Mouse (Mus musculus) retina, embryonic 14.5 days (tissue): Measurements from ENCODE around the gene Nlgn1.
A peak's percentile ranks its signal among the peaks of the same experiment; 100 is the strongest.
"Not testable (repeated sequence)": the region's sequence is repeated elsewhere in the genome, so short reads cannot be mapped to it uniquely, and the experiment has no call there.

Source experiments
- DNase-seq: peaks from one replicate; pipeline ENCODE4 v3.0.0-alpha.2; 2015; ENCODE audit warnings: low spot score

Gene Nlgn1

DNA sequence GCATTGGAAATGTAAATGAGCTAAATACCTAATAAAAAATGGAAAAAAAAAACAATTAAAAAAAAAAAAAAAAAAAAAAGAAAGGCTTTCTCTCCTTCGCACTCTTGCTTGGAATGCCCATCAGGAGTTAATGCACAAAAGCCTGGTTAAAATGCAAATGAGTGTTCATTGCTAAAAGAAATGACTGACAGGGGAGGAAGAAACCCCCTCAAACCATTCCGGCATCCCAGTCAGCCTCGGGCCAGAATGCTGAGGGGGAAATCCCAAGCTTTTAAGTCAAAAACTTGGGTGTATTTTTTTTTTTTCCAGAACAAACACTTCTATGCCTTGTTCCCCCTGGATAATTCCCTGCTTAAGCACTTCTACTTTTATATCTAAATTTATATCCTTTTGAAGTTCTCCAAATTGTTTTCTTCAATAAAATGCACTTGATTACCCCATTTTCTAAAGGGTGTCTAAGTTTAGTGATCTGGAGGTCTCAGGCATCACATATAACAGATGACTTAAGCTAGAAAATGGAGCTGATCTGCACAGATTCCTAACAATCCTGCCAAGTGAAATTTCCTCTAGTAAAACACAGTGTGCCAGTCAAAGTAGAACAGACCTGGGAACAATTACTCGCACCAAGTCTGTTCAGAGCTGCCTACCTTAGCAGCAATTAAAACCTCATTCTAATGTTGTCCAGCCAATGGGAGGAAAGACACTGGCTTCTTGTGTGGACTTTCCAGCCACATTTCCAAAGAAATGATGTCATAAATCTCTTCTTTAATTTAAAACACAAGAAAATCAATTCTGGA, 686.2 kb downstream of the Nlgn1 start:
- no peak for DNase-seq

DNA sequence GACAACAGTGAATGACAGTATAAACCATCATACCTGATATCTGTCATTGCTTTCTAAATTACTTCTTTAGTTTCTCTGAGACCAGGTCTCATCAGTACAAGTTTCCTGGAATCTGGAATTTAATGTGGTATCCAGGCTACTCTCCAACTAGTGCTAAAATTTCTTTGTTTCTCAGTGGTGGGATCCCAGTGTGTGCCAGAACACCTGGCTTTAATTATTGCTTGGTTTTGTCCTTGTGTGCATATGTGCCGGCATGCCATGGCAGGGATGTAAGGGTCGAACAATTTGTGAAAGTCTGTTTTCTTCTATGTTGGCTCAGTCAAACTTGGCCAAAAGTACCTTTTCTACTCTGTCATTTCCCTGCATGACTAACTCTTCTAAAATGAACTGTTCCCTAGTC, 703.1 kb downstream of the Nlgn1 start:
- no peak for DNase-seq

GRCm38 (mm10) chr3:25606597-25606996, 725.7 kb downstream of the Nlgn1 start:
- no peak for DNase-seq

DNA sequence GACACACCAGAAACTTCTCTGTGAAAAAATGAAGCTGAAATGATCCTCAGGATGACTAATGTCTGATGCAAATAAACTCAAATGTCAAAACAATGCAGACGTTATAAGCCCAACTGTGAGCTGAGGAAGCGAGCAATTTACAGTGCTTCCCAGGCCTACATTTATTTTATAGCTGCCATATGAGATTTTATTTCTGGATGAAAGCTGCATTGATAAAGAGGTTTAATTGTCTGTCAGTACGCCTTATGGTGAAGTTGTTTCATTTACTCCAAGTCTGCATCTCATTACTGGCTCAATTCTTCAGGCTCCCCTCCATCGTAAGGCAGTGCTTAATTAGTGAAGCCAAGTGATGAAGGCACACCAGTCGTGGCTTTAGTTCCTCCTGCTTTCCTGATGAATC, 734.7 kb downstream of the Nlgn1 start:
- DNase-seq: no peak

DNA sequence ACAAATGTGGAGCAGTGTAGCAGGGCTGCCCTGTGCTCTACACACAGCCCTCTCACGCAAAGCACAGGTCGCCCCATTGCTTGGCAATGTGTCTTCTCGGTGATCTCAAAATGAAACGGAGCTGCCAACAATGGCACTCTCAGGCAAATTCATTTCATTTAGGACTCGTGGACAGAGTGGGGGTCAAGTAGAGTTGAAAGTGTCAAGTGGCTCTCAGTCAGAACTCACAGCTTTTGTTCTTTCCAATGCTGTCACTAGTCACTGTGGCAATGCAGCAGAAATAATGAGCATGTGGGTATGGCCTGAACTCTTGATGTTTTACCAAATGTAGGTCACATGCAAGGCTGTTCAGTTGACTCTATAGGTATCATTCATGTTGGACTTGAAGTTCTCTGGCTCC, 756.7 kb downstream of the Nlgn1 start:
- DNase-seq: peak; percentile 52

- no peak for DNase-seq
Measured at GRCm38 (mm10) chr3:25574840-25575239, 757.4 kb downstream of the Nlgn1 start.

- DNase-seq: not testable (repeated sequence)
Measured at GRCm38 (mm10) chr3:25558513-25558912, 773.7 kb downstream of the Nlgn1 start.

- not testable (repeated sequence) for DNase-seq
Measured at GRCm38 (mm10) chr3:25549097-25549496, 783.2 kb downstream of the Nlgn1 start.

GRCm38 (mm10) chr3:25524236-25524635, 808.0 kb downstream of the Nlgn1 start:
- not testable (repeated sequence) for DNase-seq

- no peak for DNase-seq
Measured at GRCm38 (mm10) chr3:25463051-25463450, 869.2 kb downstream of the Nlgn1 start.

- DNase-seq: no peak
Measured at GRCm38 (mm10) chr3:25456250-25456860, 875.9 kb downstream of the Nlgn1 start.

DNA sequence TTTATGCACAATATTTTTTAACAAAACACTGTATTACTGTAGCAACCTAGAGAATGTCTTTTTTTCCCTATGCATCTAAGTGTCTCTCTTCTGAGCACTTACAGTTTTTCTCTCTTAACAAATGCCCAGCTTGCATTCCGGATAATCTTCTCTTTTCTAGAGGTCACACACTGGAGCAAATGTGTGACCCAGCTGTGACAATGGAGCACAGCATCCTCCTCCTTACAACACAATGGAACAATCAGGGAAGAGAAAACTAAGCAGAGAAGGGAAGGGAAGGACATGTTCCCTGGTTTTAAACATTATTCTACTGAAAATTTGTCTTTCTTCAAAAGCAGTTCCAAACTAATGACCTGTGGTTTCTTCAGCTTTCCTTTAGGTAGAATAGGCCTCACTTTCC, 879.9 kb downstream of the Nlgn1 start:
- no peak for DNase-seq

- DNase-seq: no peak
Measured at GRCm38 (mm10) chr3:25450471-25450870, 881.8 kb downstream of the Nlgn1 start.

- DNase-seq: no peak
Measured at GRCm38 (mm10) chr3:25449356-25449755, 882.9 kb downstream of the Nlgn1 start.

DNA sequence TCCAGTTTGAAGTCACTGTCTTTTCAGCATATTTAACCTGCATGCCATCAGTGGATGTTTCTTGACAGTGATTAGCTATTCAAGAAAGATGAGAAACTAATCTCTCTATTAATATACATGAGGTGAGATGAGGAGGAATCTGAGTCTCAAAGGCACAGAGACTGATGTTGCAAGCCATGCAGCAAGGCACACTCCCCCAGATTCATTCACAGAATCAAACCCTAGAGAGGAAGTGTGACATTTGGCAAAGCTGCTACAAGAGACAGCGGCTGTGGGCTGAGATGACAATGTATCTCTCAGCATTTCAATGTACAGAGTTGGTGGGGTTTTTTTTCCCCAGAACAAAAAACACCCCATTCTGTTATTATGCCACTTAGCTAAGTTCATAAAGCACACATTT, 885.1 kb downstream of the Nlgn1 start:
- no peak for DNase-seq

GRCm38 (mm10) chr3:25443657-25444056, 888.6 kb downstream of the Nlgn1 start:
- DNase-seq: no peak

DNA sequence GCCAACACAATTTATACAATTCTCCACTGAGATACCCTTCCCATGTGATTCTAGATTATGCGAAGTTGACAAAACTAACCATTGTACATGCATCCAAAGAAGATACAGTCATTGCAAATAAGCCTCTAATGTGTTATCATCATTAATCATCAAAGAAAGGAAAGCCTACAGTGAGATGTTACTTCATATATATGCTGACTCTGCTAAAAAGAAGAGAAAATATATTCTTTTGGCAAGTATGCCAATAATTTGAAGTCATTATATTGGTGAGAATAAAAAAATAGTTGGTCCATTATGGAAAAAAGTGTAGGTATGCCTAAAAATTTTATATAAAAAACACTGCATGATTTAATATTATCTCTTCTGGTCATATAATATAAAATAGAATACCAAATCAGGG, 889.6 kb downstream of the Nlgn1 start:
- DNase-seq: no peak

- no peak for DNase-seq
Measured at GRCm38 (mm10) chr3:25426931-25427330, 905.3 kb downstream of the Nlgn1 start.

DNA sequence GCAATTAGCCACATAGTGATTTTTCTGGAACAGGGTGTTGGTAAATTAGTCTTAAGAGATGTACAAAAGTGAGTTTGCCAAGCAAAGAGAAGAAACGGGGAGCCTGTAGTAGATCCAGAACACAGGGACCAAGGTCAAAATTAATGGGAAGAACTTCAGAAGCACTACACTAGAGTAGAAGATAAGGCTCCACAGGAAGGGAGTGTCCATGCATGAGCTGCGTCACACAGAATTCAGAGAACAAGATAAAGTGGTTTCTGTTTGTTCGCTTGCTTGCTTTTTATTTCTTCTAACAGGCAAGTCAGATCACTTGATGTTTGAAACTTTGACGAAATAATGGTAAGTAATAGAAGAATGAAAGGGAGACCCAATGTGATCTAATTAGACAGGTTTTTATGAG, 920.3 kb downstream of the Nlgn1 start:
- no peak for DNase-seq
